Mouse (Mus musculus): Measurements from ENCODE around the gene 4632433K11Rik.

- TF ChIP-seq ZNF384 (IDR thresholded peaks at IDR 0.05; ENCODE audit: low read depth, low read length) (no peak), CHD2 (IDR thresholded peaks at IDR 0.05; ENCODE audit: low read depth, low read length) (no peak)
These were observed 45.7 kb upstream of the 4632433K11Rik start for GRCm38 (mm10) chr7:4988250-4988649.

All from ES-E14 (cell line).